Mouse (Mus musculus): ENCODE measurements around the gene Asprv1. TPM values are rescaled to one million over a fixed set of nuclear protein-coding genes. Genes with fewer than 3 reads are reported as not detected.

The Asprv1 gene
- polyA plus RNA-seq, 1 experiment from 2014 or later = 0.64 TPM

DNA sequence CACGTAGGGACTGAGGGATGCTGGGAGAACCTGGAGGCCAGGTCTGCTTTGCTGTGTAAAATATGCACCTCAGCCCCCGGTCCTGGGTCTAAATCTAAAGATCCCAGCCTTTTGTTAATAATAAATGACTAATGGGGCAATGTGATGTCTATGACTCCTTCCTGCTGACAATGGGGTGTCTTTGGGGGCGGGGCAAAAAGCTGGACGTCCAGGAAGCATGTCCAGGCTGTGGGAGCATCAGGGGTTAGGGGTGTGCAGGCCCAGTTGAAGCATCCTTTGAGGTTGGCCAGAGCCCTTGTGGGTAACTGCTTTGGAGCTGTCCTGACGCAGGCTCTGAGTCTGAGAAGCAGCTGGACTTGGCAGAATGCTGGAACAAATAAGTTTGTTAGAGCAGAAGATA is 41.9 kb upstream of the Asprv1 start:
- WGBS = 71% methylated on average over 5 of the region's 5 CpGs

DNA sequence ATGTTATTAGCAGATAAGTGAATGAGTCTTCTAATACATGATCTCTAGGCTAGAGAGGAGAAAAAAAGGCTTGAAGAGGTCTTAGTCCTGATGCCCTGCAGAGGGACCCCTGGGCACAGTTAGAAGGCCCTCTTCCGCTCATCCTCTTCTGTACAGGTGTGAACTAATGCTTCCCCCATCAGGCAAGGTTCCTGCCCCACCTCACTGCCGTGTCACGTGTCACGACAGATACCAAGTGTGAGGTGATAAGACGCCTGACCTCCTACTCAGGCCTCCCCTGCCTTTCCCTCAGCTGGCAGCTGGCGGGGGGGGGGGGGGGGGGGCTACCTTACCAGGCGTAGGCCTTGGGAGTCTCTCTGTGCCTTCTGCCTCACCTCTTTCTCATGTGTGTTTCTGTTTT is 39.5 kb upstream of the Asprv1 start:
- no peaks in the 10 kb centered on the region for H3K36me3 ChIP-seq (ENCODE audit: control insufficient read depth, insufficient read depth, low read length)
- WGBS = 70% methylated on average over 6 of the region's 7 CpGs
- ATAC-seq (ENCODE audit: insufficient read depth, low FRiP score, low TSS enrichment) (no peak), DNase-seq (ENCODE audit: low spot score) (no peak)
- H3K9ac ChIP-seq (ENCODE audit: low read length) = no peak overlapping the region
- H3K27me3 ChIP-seq (ENCODE audit: control insufficient read depth, insufficient read depth, low read length) = no peaks in the 10 kb centered on the region
- no peak overlapping the region for H3K4me2 ChIP-seq (ENCODE audit: low read depth)
- H3K27ac ChIP-seq (ENCODE audit: low read depth, low read length) = no peak overlapping the region
- peaks cover 6% of the 10 kb centered on the region for H3K4me1 ChIP-seq (ENCODE audit: control insufficient read depth, insufficient read depth, low read length)
- no peaks in the 10 kb centered on the region for H3K9me3 ChIP-seq (ENCODE audit: control insufficient read depth, low read length)
- H3K4me3 ChIP-seq (ENCODE audit: low read depth, low read length) = no peak overlapping the region

More for the DNA sequence above, 41.9 kb upstream of the Asprv1 start:
- no peak overlapping the region for H3K9ac ChIP-seq (ENCODE audit: low read length)
- DNase-seq (ENCODE audit: low spot score) (no peak), ATAC-seq (ENCODE audit: insufficient read depth, low FRiP score, low TSS enrichment) (no peak)
- no peaks in the 10 kb centered on the region for H3K9me3 ChIP-seq (ENCODE audit: control insufficient read depth, low read length)
- no peaks in the 10 kb centered on the region for H3K36me3 ChIP-seq (ENCODE audit: control insufficient read depth, insufficient read depth, low read length)
- no peak overlapping the region for H3K4me2 ChIP-seq (ENCODE audit: low read depth)
- H3K4me1 ChIP-seq (ENCODE audit: control insufficient read depth, insufficient read depth, low read length) = peaks cover 6% of the 10 kb centered on the region
- H3K27ac ChIP-seq (ENCODE audit: low read depth, low read length) = no peak overlapping the region
- no peak overlapping the region for H3K4me3 ChIP-seq (ENCODE audit: low read depth, low read length)
- no peaks in the 10 kb centered on the region for H3K27me3 ChIP-seq (ENCODE audit: control insufficient read depth, insufficient read depth, low read length)

DNA sequence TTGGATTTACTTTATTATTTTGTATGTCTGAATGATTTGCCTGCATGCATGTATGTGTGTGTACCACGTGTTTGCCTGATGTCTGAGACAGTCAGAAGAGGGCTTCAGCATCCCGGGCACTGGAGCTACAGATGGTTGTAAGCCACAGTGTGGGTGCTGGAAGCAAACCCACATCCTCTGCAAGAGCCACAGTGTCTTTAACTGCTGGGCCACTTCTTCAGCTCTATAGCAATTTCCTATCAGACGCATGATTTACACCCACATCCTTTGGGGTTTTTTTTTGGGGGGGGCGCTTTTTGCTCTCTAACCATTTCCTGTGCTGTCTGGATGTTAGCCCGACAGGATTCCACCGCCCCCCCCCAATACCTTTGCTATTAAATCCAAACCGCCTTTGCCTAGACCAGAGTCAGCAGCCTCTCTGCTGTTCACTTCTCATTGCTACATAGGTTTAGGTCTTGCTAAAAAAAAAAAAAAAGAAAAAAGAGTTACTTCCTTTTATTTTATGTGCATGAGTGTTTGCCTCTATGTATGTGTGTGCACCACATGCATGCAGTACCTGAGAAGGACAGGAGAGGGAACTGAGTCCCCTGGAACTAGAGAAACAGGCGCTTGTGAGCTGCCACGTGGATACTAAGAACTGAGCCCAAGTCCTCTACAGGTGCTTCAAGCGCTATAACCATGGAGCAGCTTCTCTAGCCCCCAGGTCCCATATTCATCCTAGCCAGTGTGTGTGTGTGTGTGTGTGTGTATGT is 34.6 kb upstream of the Asprv1 start:
- H3K27me3 ChIP-seq (ENCODE audit: control insufficient read depth, insufficient read depth, low read length) = no peaks in the 10 kb centered on the region
- no peak for ATAC-seq (ENCODE audit: insufficient read depth, low FRiP score, low TSS enrichment)
- WGBS = 88% methylated on average over 10 of the region's 10 CpGs

DNA sequence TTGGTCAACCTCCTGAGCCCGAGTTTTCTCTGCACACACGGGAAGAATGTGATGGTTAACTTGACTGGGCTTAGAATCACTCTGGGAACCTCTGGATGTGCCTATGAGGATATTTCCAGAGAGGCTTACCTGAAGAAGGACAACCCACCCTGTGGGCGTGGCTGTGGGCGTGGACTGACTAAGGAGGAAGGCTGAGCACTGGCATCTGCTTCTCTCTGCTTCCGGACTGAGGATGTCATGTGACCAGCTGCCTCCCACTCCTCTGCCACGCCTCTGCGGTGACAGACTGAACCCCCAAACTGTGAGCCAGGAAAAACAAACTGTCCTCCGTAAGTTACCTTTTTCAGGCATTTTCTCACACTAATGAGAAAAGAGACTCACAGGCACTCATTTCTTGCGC is 33.3 kb upstream of the Asprv1 start:
- Histone ChIP-seq H3K4me1 (ENCODE audit: control insufficient read depth, insufficient read depth, low read length) (no peaks in the 10 kb centered on the region), H3K27ac (ENCODE audit: low read depth, low read length) (no peak overlapping the region), H3K4me2 (ENCODE audit: low read depth) (peak overlapping the region; percentile 26), H3K9me3 (ENCODE audit: control insufficient read depth, low read length) (no peaks in the 10 kb centered on the region), H3K9ac (ENCODE audit: low read length) (no peak overlapping the region), H3K36me3 (ENCODE audit: control insufficient read depth, insufficient read depth, low read length) (no peaks in the 10 kb centered on the region), H3K27me3 (ENCODE audit: control insufficient read depth, insufficient read depth, low read length) (no peaks in the 10 kb centered on the region), H3K4me3 (ENCODE audit: low read depth, low read length) (no peak overlapping the region)
- 26% methylated on average over 9 of the region's 9 CpGs for WGBS
- DNase-seq (ENCODE audit: low spot score) (peak; percentile 52), ATAC-seq (ENCODE audit: insufficient read depth, low FRiP score, low TSS enrichment) (no peak)

More for the DNA sequence above, 34.6 kb upstream of the Asprv1 start:
- Histone ChIP-seq H3K4me1 (ENCODE audit: control insufficient read depth, insufficient read depth, low read length) (no peaks in the 10 kb centered on the region), H3K4me3 (ENCODE audit: low read depth, low read length) (no peak overlapping the region), H3K9me3 (ENCODE audit: control insufficient read depth, low read length) (no peaks in the 10 kb centered on the region), H3K4me2 (ENCODE audit: low read depth) (no peak overlapping the region), H3K9ac (ENCODE audit: low read length) (no peak overlapping the region), H3K36me3 (ENCODE audit: control insufficient read depth, insufficient read depth, low read length) (no peaks in the 10 kb centered on the region), H3K27ac (ENCODE audit: low read depth, low read length) (no peak overlapping the region)
- DNase-seq (ENCODE audit: low spot score) = no peak

DNA sequence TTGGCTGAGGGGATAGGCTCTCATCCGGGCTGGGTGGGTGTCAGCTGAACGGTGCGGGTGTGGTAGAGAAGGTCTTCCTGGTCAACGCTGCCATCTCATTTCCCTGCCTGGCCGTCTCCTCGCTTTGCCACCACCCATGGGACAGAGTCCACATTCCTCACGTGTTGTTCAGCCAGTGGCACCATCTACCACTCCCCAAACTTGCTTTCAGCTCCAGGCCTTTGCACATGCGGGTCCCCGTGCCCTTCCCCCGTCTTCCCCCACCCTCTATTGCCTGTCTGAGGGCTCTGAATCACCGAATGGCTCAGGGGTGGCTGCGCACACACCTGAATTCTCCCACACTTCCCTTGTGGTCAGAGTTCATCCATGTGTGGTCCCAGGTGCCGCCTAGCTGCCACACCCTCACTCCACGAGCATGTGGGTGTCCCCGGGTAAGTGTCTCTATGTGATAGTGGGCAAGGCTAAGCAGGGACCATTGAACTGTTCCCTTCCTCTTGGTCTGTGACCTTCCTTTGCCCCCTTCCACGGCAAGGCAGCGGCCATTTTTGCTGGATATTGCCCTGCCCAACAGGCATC is 32.0 kb upstream of the Asprv1 start:
- Histone ChIP-seq H3K4me2 (ENCODE audit: low read depth) (no peak overlapping the region), H3K27me3 (ENCODE audit: control insufficient read depth, insufficient read depth, low read length) (no peaks in the 10 kb centered on the region), H3K9ac (ENCODE audit: low read length) (no peak overlapping the region), H3K36me3 (ENCODE audit: control insufficient read depth, insufficient read depth, low read length) (no peaks in the 10 kb centered on the region), H3K4me3 (ENCODE audit: low read depth, low read length) (no peak overlapping the region), H3K9me3 (ENCODE audit: control insufficient read depth, low read length) (no peaks in the 10 kb centered on the region), H3K27ac (ENCODE audit: low read depth, low read length) (no peak overlapping the region), H3K4me1 (ENCODE audit: control insufficient read depth, insufficient read depth, low read length) (no peaks in the 10 kb centered on the region)
- DNase-seq (ENCODE audit: low spot score) (no peak), ATAC-seq (ENCODE audit: insufficient read depth, low FRiP score, low TSS enrichment) (no peak)
- WGBS = 86% methylated on average over 17 of the region's 17 CpGs

DNA sequence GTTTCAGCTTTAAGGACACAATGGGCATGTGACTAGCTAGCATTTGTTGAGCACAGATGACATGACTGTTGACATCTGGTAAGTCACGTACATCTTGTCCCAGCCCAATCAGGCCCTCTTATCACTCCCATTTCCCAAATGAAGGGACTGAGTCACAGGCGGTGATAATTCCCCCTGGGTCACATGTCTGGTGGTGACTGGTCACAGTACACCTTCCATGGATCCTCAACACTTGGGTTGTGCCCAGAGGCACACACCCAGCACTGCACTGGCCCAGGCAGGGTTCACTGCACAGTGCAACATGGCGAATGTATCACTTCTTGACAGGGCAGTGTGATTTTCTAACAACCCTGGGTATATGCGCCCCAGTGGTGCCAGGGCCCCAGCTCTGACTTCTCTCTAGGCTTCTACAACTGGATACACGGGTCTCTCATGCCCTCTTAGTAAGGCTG is 29.2 kb upstream of the Asprv1 start:
- Histone ChIP-seq H3K4me2 (ENCODE audit: low read depth) (no peak overlapping the region), H3K27ac (ENCODE audit: low read depth, low read length) (no peak overlapping the region), H3K9me3 (ENCODE audit: control insufficient read depth, low read length) (no peaks in the 10 kb centered on the region), H3K36me3 (ENCODE audit: control insufficient read depth, insufficient read depth, low read length) (no peaks in the 10 kb centered on the region), H3K9ac (ENCODE audit: low read length) (no peak overlapping the region), H3K4me3 (ENCODE audit: low read depth, low read length) (no peak overlapping the region), H3K27me3 (ENCODE audit: control insufficient read depth, insufficient read depth, low read length) (no peaks in the 10 kb centered on the region), H3K4me1 (ENCODE audit: control insufficient read depth, insufficient read depth, low read length) (no peaks in the 10 kb centered on the region)
- no peak for ATAC-seq (ENCODE audit: insufficient read depth, low FRiP score, low TSS enrichment)
- no peak for DNase-seq (ENCODE audit: low spot score)
- WGBS = 73% methylated on average over 5 of the region's 5 CpGs

DNA sequence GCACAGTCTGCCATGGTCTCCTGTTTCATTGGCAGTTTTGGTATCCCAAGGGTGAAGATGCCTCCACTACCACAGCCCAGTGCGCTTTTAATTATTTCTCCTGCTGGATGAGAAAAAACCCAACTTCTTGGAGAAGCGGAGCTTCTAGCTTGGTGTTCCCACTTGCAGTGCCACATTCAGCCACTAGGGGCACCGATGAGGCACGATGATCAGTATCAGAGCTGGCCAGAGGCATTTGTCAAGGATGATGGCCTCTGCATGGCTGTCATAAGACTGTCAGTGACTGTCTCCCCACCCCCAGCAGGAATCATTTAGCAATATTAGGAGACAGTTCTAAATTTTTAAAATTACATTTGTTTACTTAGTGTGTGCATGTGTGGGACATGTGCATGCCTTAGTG is 28.8 kb upstream of the Asprv1 start:
- H3K27me3 ChIP-seq (ENCODE audit: control insufficient read depth, insufficient read depth, low read length) = no peaks in the 10 kb centered on the region
- DNase-seq (ENCODE audit: low spot score) (peak; percentile 77), ATAC-seq (ENCODE audit: insufficient read depth, low FRiP score, low TSS enrichment) (no peak)
- no peak overlapping the region for H3K4me3 ChIP-seq (ENCODE audit: low read depth, low read length)
- no peak overlapping the region for H3K27ac ChIP-seq (ENCODE audit: low read depth, low read length)
- H3K4me2 ChIP-seq (ENCODE audit: low read depth) = no peak overlapping the region
- H3K9ac ChIP-seq (ENCODE audit: low read length) = no peak overlapping the region
- 18% methylated on average over 4 of the region's 4 CpGs for WGBS
- H3K4me1 ChIP-seq (ENCODE audit: control insufficient read depth, insufficient read depth, low read length) = no peaks in the 10 kb centered on the region
- no peaks in the 10 kb centered on the region for H3K9me3 ChIP-seq (ENCODE audit: control insufficient read depth, low read length)
- H3K36me3 ChIP-seq (ENCODE audit: control insufficient read depth, insufficient read depth, low read length) = no peaks in the 10 kb centered on the region

DNA sequence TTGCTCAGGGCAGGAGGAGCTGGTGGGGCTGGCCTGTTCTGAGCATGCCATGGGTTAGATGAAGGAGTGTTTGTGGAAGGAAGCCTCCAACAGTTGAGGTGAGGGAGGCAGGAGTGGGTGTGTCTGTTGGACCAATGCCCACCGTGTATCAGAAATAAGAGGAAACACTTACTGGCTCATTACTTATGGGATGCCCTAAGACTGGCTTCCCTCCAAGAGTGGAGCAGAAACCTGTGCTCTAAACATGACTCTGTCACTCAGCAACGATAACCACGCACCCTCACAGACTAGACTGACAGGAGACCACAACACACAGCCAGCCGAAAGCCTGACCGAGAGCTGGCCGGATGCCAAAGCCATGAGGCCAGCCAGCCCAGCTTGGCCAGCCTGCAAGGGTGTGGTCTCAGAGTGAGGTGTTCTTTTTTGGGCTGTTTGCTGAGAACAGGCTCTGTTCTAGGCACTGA is 28.0 kb upstream of the Asprv1 start:
- Histone ChIP-seq H3K4me2 (ENCODE audit: low read depth) (no peak overlapping the region), H3K4me3 (ENCODE audit: low read depth, low read length) (no peak overlapping the region), H3K9me3 (ENCODE audit: control insufficient read depth, low read length) (no peaks in the 10 kb centered on the region), H3K27ac (ENCODE audit: low read depth, low read length) (no peak overlapping the region), H3K27me3 (ENCODE audit: control insufficient read depth, insufficient read depth, low read length) (no peaks in the 10 kb centered on the region), H3K9ac (ENCODE audit: low read length) (no peak overlapping the region), H3K36me3 (ENCODE audit: control insufficient read depth, insufficient read depth, low read length) (no peaks in the 10 kb centered on the region), H3K4me1 (ENCODE audit: control insufficient read depth, insufficient read depth, low read length) (no peaks in the 10 kb centered on the region)
- 89% methylated on average over 6 of the region's 6 CpGs for WGBS
- DNase-seq (ENCODE audit: low spot score) (no peak), ATAC-seq (ENCODE audit: insufficient read depth, low FRiP score, low TSS enrichment) (no peak)

DNA sequence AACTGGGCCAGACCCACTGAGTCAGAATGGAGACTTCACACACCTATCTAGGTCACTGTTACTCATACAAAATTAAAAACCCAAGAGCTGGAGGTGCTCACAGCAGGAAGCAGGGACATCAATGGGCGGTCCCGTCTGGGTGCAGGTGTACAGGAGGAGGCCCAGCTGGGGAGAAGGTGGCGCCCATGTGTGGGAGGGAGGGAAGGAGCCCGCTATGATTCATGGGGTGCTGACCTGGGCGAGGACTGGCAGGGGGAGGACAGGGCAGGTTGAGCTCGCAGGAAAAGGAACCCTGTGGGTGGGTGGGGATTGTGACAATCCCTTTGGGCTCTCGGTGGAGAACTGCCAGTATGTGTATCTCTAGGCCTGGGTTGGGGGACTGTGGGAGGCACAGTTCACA is 22.7 kb upstream of the Asprv1 start:
- no peaks in the 10 kb centered on the region for H3K27me3 ChIP-seq (ENCODE audit: control insufficient read depth, insufficient read depth, low read length)
- DNase-seq (ENCODE audit: low spot score) (no peak), ATAC-seq (ENCODE audit: insufficient read depth, low FRiP score, low TSS enrichment) (no peak)
- H3K9ac ChIP-seq (ENCODE audit: low read length) = no peak overlapping the region
- H3K27ac ChIP-seq (ENCODE audit: low read depth, low read length) = no peak overlapping the region
- no peak overlapping the region for H3K4me2 ChIP-seq (ENCODE audit: low read depth)
- no peaks in the 10 kb centered on the region for H3K4me1 ChIP-seq (ENCODE audit: control insufficient read depth, insufficient read depth, low read length)
- H3K36me3 ChIP-seq (ENCODE audit: control insufficient read depth, insufficient read depth, low read length) = no peaks in the 10 kb centered on the region
- H3K9me3 ChIP-seq (ENCODE audit: control insufficient read depth, low read length) = no peaks in the 10 kb centered on the region
- WGBS = 64% methylated on average over 7 of the region's 7 CpGs
- no peak overlapping the region for H3K4me3 ChIP-seq (ENCODE audit: low read depth, low read length)

Data from neural tube, embryonic 11.5 days (tissue).